Mouse (Mus musculus): Measurements from ENCODE around the gene Adamtsl2. TPM values are rescaled to one million over a fixed set of nuclear protein-coding genes. Genes with fewer than 3 reads are reported as not detected.

Gene Adamtsl2
- total and polyA plus RNA-seq, 3 experiments, result 0.13 TPM; not detected in 2

GRCm38 (mm10) chr2:27085801-27086200 is 6.6 kb downstream of the Adamtsl2 start:
- Histone ChIP-seq H3K9ac (ENCODE audit: insufficient read depth, low read depth) (no peak overlapping the region), H3K27me3 (replicated peaks) (peaks cover 9% of the 10 kb centered on the region), H3K79me2 (replicated peaks; ENCODE audit: control insufficient read depth, extremely low read depth, insufficient read depth, poor library complexity, severe bottlenecking) (no peaks in the 10 kb centered on the region), H3K4me3 (replicated peaks in 1 of 3; ENCODE audit: low read depth in 2 of 3, low read length in 2 of 3, poor library complexity in 1 of 3) (no peak overlapping the region), H3K36me3 (replicated peaks in 1 of 2; ENCODE audit: control insufficient read depth in 1 of 2, insufficient read depth in 1 of 2, low read length in 1 of 2) (no peaks in the 10 kb centered on the region), H3K4me2 (ENCODE audit: insufficient read depth, low read depth, poor library complexity, severe bottlenecking) (no peak overlapping the region), H3K27ac (ENCODE audit: insufficient read depth, low read depth) (no peak overlapping the region), H3K9me3 (replicated peaks; ENCODE audit: low read length) (no peaks in the 10 kb centered on the region), H3K4me1 (ENCODE audit: control insufficient read depth in 1 of 2, insufficient read depth in 2 of 2) (peaks cover 2 to 15% of the 10 kb centered on the region in 2 experiments; a peak in 2 of 4 replicates)
- dilution Hi-C loops (cut with MboI; ENCODE audit: extremely low pct_ligation_motif_present, extremely low pct_unique_long_range_greater_than_20kb, low sequenced_read_pairs) (no loop called here), in situ Hi-C loops (cut with MboI; ENCODE audit: low pct_ligation_motif_present, low pct_unique_long_range_greater_than_20kb, low sequenced_read_pairs) (loop anchor here (5.0 to 25.0 kb wide), 2 partner anchors 36 to 352 kb away; partner anchors contain the start of genes Brd3os and Vav2)
- no peak for DNase-seq (ENCODE audit: extremely low read depth)
- TF ChIP-seq PAX5 (IDR thresholded peaks at IDR 0.05; ENCODE audit: low read length) (no peak), POLR2A (IDR thresholded peaks at IDR 0.05; ENCODE audit: low read depth, low read length) (no peak), BHLHE40 (IDR thresholded peaks at IDR 0.05; ENCODE audit: low read depth, low read length) (no peak), CHD1 (IDR thresholded peaks at IDR 0.05; ENCODE audit: low read depth, low read length) (no peak), IRF4 (IDR thresholded peaks at IDR 0.05; ENCODE audit: low read depth, low read length) (no peak), JUND (conservative IDR thresholded peaks at IDR 0.05; ENCODE audit: low read depth, low read length) (no peak), TBP (conservative IDR thresholded peaks at IDR 0.05; ENCODE audit: low read depth, low read length) (no peak), USF1 (IDR thresholded peaks at IDR 0.05; ENCODE audit: low read depth, low read length) (no peak), USF2 (conservative IDR thresholded peaks at IDR 0.05; ENCODE audit: low read depth, low read length) (no peak)

GRCm38 (mm10) chr2:27086483-27087010 is 7.4 kb downstream of the Adamtsl2 start:
- TF ChIP-seq MAZ (IDR thresholded peaks at IDR 0.05; ENCODE audit: low read depth, low read length), result no peak
- peak; percentile 18 for TF ChIP-seq RAD21 (IDR thresholded peaks at IDR 0.05; ENCODE audit: low read depth, low read length)
- TF ChIP-seq SMC3 (IDR thresholded peaks at IDR 0.05; ENCODE audit: low read depth, low read length), result peak; percentile 41
- TF ChIP-seq CTCF (conservative IDR thresholded peaks at IDR 0.05 in 1 of 2, IDR thresholded peaks at IDR 0.05 in 1 of 2; ENCODE audit: low read depth in 2 of 2, low read length in 2 of 2), result peak in 1 of 2 experiments; percentile 52; a peak in 2 of 4 replicates
- no peak overlapping the region for H3K4me2 ChIP-seq (ENCODE audit: insufficient read depth, low read depth, poor library complexity, severe bottlenecking)
- no peak overlapping the region for H3K27ac ChIP-seq (ENCODE audit: insufficient read depth, low read depth)
- no peaks in the 10 kb centered on the region for H3K36me3 ChIP-seq (replicated peaks in 1 of 2; ENCODE audit: control insufficient read depth in 1 of 2, insufficient read depth in 1 of 2, low read length in 1 of 2)
- H3K4me3 ChIP-seq (replicated peaks in 1 of 3; ENCODE audit: low read depth in 2 of 3, low read length in 2 of 3, poor library complexity in 1 of 3), result no peak overlapping the region
- dilution Hi-C loops (cut with MboI; ENCODE audit: extremely low pct_ligation_motif_present, extremely low pct_unique_long_range_greater_than_20kb, low sequenced_read_pairs) (no loop called here), in situ Hi-C loops (cut with MboI; ENCODE audit: low pct_ligation_motif_present, low pct_unique_long_range_greater_than_20kb, low sequenced_read_pairs) (loop anchor here (5.0 to 25.0 kb wide), 2 partner anchors 36 to 351 kb away; partner anchors contain the start of genes Brd3os and Vav2)
- no peaks in the 10 kb centered on the region for H3K9me3 ChIP-seq (replicated peaks; ENCODE audit: low read length)
- peaks cover 2 to 15% of the 10 kb centered on the region in 2 experiments; a peak in 2 of 4 replicates for H3K4me1 ChIP-seq (ENCODE audit: control insufficient read depth in 1 of 2, insufficient read depth in 2 of 2)
- no peaks in the 10 kb centered on the region for H3K79me2 ChIP-seq (replicated peaks; ENCODE audit: control insufficient read depth, extremely low read depth, insufficient read depth, poor library complexity, severe bottlenecking)
- H3K9ac ChIP-seq (ENCODE audit: insufficient read depth, low read depth), result no peak overlapping the region
- H3K27me3 ChIP-seq (replicated peaks), result peaks cover 9% of the 10 kb centered on the region
- DNase-seq (ENCODE audit: extremely low read depth), result peak; percentile 10

GRCm38 (mm10) chr2:27087581-27087980 is 8.4 kb downstream of the Adamtsl2 start:
- no peak overlapping the region for H3K4me2 ChIP-seq (ENCODE audit: insufficient read depth, low read depth, poor library complexity, severe bottlenecking)
- no peak overlapping the region for H3K4me3 ChIP-seq (replicated peaks in 1 of 3; ENCODE audit: low read depth in 2 of 3, low read length in 2 of 3, poor library complexity in 1 of 3)
- no peak for DNase-seq (ENCODE audit: extremely low read depth)
- H3K9me3 ChIP-seq (replicated peaks; ENCODE audit: low read length), result no peaks in the 10 kb centered on the region
- no peak overlapping the region for H3K9ac ChIP-seq (ENCODE audit: insufficient read depth, low read depth)
- TF ChIP-seq PAX5 (IDR thresholded peaks at IDR 0.05; ENCODE audit: low read length) (no peak), EP300 (IDR thresholded peaks at IDR 0.05; ENCODE audit: low read length) (no peak), E2F4 (IDR thresholded peaks at IDR 0.05; ENCODE audit: insufficient replicate concordance, low read depth, low read length) (no peak), NRF1 (IDR thresholded peaks at IDR 0.05; ENCODE audit: low read depth, low read length) (no peak), MYC (IDR thresholded peaks at IDR 0.05; ENCODE audit: low read depth, low read length) (no peak), HCFC1 (IDR thresholded peaks at IDR 0.05; ENCODE audit: low read depth, low read length) (no peak), TCF12 (IDR thresholded peaks at IDR 0.05; ENCODE audit: low read depth, low read length) (no peak)
- H3K27me3 ChIP-seq (replicated peaks), result peaks cover 9% of the 10 kb centered on the region
- H3K36me3 ChIP-seq (replicated peaks in 1 of 2; ENCODE audit: control insufficient read depth in 1 of 2, insufficient read depth in 1 of 2, low read length in 1 of 2), result no peaks in the 10 kb centered on the region
- in situ Hi-C loops (cut with MboI; ENCODE audit: low pct_ligation_motif_present, low pct_unique_long_range_greater_than_20kb, low sequenced_read_pairs) (loop anchor here (5.0 to 25.0 kb wide), 2 partner anchors 35 to 350 kb away; partner anchors contain the start of genes Brd3os and Vav2), dilution Hi-C loops (cut with MboI; ENCODE audit: extremely low pct_ligation_motif_present, extremely low pct_unique_long_range_greater_than_20kb, low sequenced_read_pairs) (no loop called here)
- peaks cover 2 to 11% of the 10 kb centered on the region in 2 experiments; a peak in 2 of 4 replicates for H3K4me1 ChIP-seq (ENCODE audit: control insufficient read depth in 1 of 2, insufficient read depth in 2 of 2)
- no peaks in the 10 kb centered on the region for H3K79me2 ChIP-seq (replicated peaks; ENCODE audit: control insufficient read depth, extremely low read depth, insufficient read depth, poor library complexity, severe bottlenecking)
- H3K27ac ChIP-seq (ENCODE audit: insufficient read depth, low read depth), result no peak overlapping the region

Data from CH12.LX (cell line).